Mouse (Mus musculus) heart, adult 18-20 months (tissue): ENCODE measurements around the gene Ank2. TPM values are rescaled to one million over a fixed set of nuclear protein-coding genes. Genes with fewer than 3 reads are reported as not detected.
A peak's percentile ranks its signal among the peaks of the same experiment; 100 is the strongest.

Experiments used
- DNase-seq, 2 experiments: peaks; one replicate each; pipeline ENCODE4 v3.0.0; 2021 to 2022; ENCODE audit warnings: mixed read lengths in 1 of 2
- total RNA-seq, 2 experiments: library from RNA; stranded (reverse); gene quantifications; 2 replicates each; pipeline ENCODE4 v1.2.3; 2021

Gene Ank2
- total RNA-seq, 2 experiments from 2014 or later = 310 to 323 TPM

- no peak for DNase-seq
These were observed 523.7 kb downstream of the Ank2 start for GRCm38 (mm10) chr3:126975409-126975808.

- DNase-seq = no peak
These were observed 525.6 kb downstream of the Ank2 start for GRCm38 (mm10) chr3:126973551-126973950.

GRCm38 (mm10) chr3:126971531-126971930 lies 527.6 kb downstream of the Ank2 start:
- no peak for DNase-seq

GRCm38 (mm10) chr3:126968721-126969120 lies 530.4 kb downstream of the Ank2 start:
- DNase-seq = no peak

- no peak for DNase-seq
These were observed 533.4 kb downstream of the Ank2 start for GRCm38 (mm10) chr3:126965767-126966166.

GRCm38 (mm10) chr3:126962326-126962725 lies 536.8 kb downstream of the Ank2 start:
- DNase-seq = no peak

GRCm38 (mm10) chr3:126952698-126953097 lies 546.5 kb downstream of the Ank2 start:
- DNase-seq = no peak

- no peak for DNase-seq
These were observed 552.6 kb downstream of the Ank2 start for GRCm38 (mm10) chr3:126946591-126946990.

- DNase-seq = peak; percentile 29 to 62
These were observed 554.3 kb downstream of the Ank2 start for GRCm38 (mm10) chr3:126944838-126945237.

GRCm38 (mm10) chr3:126944081-126944480 lies 555.1 kb downstream of the Ank2 start:
- no peak for DNase-seq

- DNase-seq = no peak
These were observed 558.7 kb downstream of the Ank2 start for GRCm38 (mm10) chr3:126940452-126940851.

- DNase-seq = no peak
These were observed 567.2 kb downstream of the Ank2 start for GRCm38 (mm10) chr3:126931884-126932506.

GRCm38 (mm10) chr3:126923575-126924382 lies 575.4 kb downstream of the Ank2 start:
- no peak for DNase-seq

GRCm38 (mm10) chr3:126921941-126922340 lies 577.2 kb downstream of the Ank2 start:
- DNase-seq = no peak

GRCm38 (mm10) chr3:126920296-126920695 lies 578.9 kb downstream of the Ank2 start:
- DNase-seq = no peak

GRCm38 (mm10) chr3:126918805-126919473 lies 580.2 kb downstream of the Ank2 start:
- peak; percentile 26 to 33 for DNase-seq

- no peak for DNase-seq
These were observed 582.8 kb downstream of the Ank2 start for GRCm38 (mm10) chr3:126916381-126916780.

GRCm38 (mm10) chr3:126903543-126903942 lies 595.6 kb downstream of the Ank2 start:
- peak; percentile 32 to 56 for DNase-seq

- DNase-seq = no peak
These were observed 612.5 kb downstream of the Ank2 start for GRCm38 (mm10) chr3:126886644-126887043.

GRCm38 (mm10) chr3:126886090-126886489 lies 613.1 kb downstream of the Ank2 start:
- DNase-seq = no peak

- DNase-seq = no peak
These were observed 620.9 kb downstream of the Ank2 start for GRCm38 (mm10) chr3:126878233-126878632.
